Mouse (Mus musculus) bone marrow macrophage, adult 2 months (primary cell): ENCODE results near the gene Tmeff1.

ENCODE experiments used
- CTCF ChIP-seq: IDR thresholded peaks from 2 replicates; pipeline ENCODE4 v1.5.1; 2012; ENCODE audit warnings: low read depth, mild to moderate bottlenecking, low read length, moderate library complexity
- POLR2A ChIP-seq: IDR thresholded peaks from 2 replicates; pipeline ENCODE4 v1.6.1; 2012; ENCODE audit warnings: mild to moderate bottlenecking, low read depth, low read length, borderline replicate concordance

DNA sequence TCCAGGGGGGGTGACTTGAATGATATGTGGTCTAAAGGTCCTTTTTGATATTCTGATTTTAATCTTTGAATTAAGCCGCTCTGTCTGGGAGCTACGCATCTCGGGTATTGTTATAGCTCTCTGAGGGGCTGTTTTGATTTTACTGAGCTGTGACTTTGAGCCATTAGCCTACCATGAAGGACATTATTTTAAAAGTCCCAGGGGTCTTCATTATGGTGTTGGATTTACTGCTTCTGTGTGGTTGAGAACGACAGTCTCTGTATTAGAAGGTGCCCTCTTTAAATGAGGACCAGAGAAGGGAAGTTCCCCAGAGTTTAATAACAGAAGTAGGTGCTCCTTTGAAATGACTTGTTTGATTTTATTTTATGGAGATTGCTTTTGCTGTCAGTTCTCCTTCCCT lies 69.1 kb downstream of the Tmeff1 start:
- TF ChIP-seq POLR2A (no peak), CTCF (no peak)
